Mouse (Mus musculus) heart, adult 8-10 months (tissue): ENCODE measurements around the gene Sds. TPM values are rescaled to one million over a fixed set of nuclear protein-coding genes. Genes with fewer than 3 reads are reported as not detected.

Experiments
- DNase-seq: peaks from one replicate; pipeline ENCODE4 v3.0.0; 2022; ENCODE audit warnings: low spot score
- total RNA-seq, 4 experiments: library from RNA; stranded (reverse); gene quantifications; 2 replicates each; pipeline ENCODE4 v1.2.4; 2022

The Sds gene
- total RNA-seq: 1 to 10 TPM; 1.4 to 4.9 (median 1.7) TPM

GRCm38 (mm10) chr5:120476296-120476695 is at the start of gene Sds:
Sds (plus strand) TSS chr5:120476526.
- no peak for DNase-seq

- no peak for DNase-seq
Measured at GRCm38 (mm10) chr5:120426572-120426971, 49.8 kb upstream of the Sds start.

GRCm38 (mm10) chr5:120427451-120427938 is 48.8 kb upstream of the Sds start:
- DNase-seq: no peak

- DNase-seq: no peak
Measured at GRCm38 (mm10) chr5:120428189-120428838, 48.0 kb upstream of the Sds start.

GRCm38 (mm10) chr5:120428990-120429389 is 47.3 kb upstream of the Sds start:
- no peak for DNase-seq

GRCm38 (mm10) chr5:120429692-120430091 is 46.6 kb upstream of the Sds start:
- DNase-seq: no peak

GRCm38 (mm10) chr5:120431001-120431583 is 45.2 kb upstream of the Sds start:
- DNase-seq: no peak

GRCm38 (mm10) chr5:120431649-120432485 is 44.5 kb upstream of the Sds start, which contains the start of gene Lhx5:
Lhx5 (plus strand) TSS chr5:120431699.
- DNase-seq: no peak

GRCm38 (mm10) chr5:120432486-120433015 is 43.8 kb upstream of the Sds start:
- no peak for DNase-seq

GRCm38 (mm10) chr5:120433135-120433760 is 43.1 kb upstream of the Sds start:
- no peak for DNase-seq

GRCm38 (mm10) chr5:120434231-120434735 is 42.0 kb upstream of the Sds start:
- DNase-seq: no peak

- DNase-seq: no peak
Measured at GRCm38 (mm10) chr5:120435006-120435681, 41.2 kb upstream of the Sds start.

- DNase-seq: no peak
Measured at GRCm38 (mm10) chr5:120435731-120436501, 40.4 kb upstream of the Sds start.

GRCm38 (mm10) chr5:120436885-120437495 is 39.3 kb upstream of the Sds start:
- DNase-seq: no peak

GRCm38 (mm10) chr5:120437539-120437938 is 38.8 kb upstream of the Sds start:
- DNase-seq: no peak

- no peak for DNase-seq
Measured at GRCm38 (mm10) chr5:120437986-120438385, 38.3 kb upstream of the Sds start.

- DNase-seq: no peak
Measured at GRCm38 (mm10) chr5:120438469-120438868, 37.9 kb upstream of the Sds start.

GRCm38 (mm10) chr5:120438991-120439710 is 37.2 kb upstream of the Sds start:
- no peak for DNase-seq
